ENCODE assay signal across 10 mouse cellular contexts in the genomic region with DNA sequence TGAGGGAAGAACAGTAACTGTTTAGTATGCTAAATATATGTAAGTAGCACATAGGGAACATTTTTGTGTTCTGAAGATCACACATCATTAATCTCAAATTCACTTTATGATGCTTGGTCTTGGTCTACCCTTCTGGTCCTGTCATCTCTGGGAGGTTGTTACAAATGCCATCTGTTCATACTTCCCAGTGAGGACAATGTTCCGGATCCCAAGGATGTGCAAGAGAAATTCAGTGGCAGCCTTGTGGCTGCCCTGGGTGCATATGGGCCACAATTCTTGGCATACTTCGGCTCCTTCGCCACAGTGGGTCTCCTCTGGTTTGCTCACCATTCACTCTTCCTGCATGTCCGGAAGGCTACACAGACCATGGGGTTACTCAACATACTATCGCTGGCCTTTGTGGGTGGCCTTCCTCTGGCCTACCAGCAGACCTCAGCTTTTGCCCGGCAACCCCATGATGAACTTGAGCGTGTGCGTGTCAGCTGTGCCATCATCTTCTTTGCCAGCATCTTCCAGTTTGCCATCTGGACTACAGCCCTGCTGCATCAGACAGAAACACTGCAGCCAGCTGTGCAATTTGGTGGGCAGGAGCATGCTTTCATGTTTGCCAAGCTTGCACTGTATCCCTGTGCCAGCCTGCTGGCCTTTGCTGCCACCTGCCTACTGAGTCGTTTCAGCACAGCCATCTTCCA. TPM values are rescaled to one million over a fixed set of nuclear protein-coding genes. Genes with fewer than 3 reads are reported as not detected.
DNase-seq lines count a peak whose midpoint lies in the region; ATAC-seq and TF ChIP-seq lines count a peak whose summit lies in the region.
"Had no signal": no experiment of that assay in that cellular context is flagged by ENCODE, and none has a peak within 500 bp of the region (broad histone marks: within the 10 kb centered on the region; RNA-seq: fewer than 3 reads in every experiment).

No protein-coding gene starts in this region.

- H3K4me2 ChIP-seq in forebrain, postnatal 0 days (ENCODE audit: low read depth) = no peak overlapping the region
- H3K4me2 ChIP-seq in forebrain, embryonic 13.5 days = no peak overlapping the region
- no peak overlapping the region for H3K4me2 ChIP-seq in kidney, embryonic 14.5 days (replicated peaks; ENCODE audit: low read depth, low read length)
- H3K4me2 ChIP-seq in neural tube, embryonic 14.5 days (ENCODE audit: low read depth, low read length) = no peak overlapping the region
- H3K4me2 ChIP-seq: heart, embryonic 15.5 days had no signal

- TF ChIP-seq POLR2A in kidney, adult 2 months (IDR thresholded peaks at IDR 0.05; ENCODE audit: low read depth, low read length) = no peak

- no peak overlapping the region for H3K27ac ChIP-seq in forebrain, postnatal 0 days (ENCODE audit: low read depth, low read length)
- H3K27ac ChIP-seq in forebrain, embryonic 13.5 days = no peak overlapping the region
- no peak overlapping the region for H3K27ac ChIP-seq in kidney, adult 2 months (ENCODE audit: insufficient read depth, low read depth, low read length)
- H3K27ac ChIP-seq in kidney, embryonic 14.5 days (ENCODE audit: low read depth, low read length) = no peak overlapping the region
- peak overlapping the region; percentile 10; the same call in 1 of the 2 replicates for H3K27ac ChIP-seq in neural tube, embryonic 14.5 days (ENCODE audit: low read depth, low read length)
- H3K27ac ChIP-seq: heart, embryonic 15.5 days had no signal

- 81% methylated on average over 9 of the region's 9 CpGs for WGBS in forebrain, postnatal 0 days
- WGBS in forebrain, embryonic 13.5 days = 88% methylated on average over 9 of the region's 9 CpGs
- 84% methylated on average over 9 of the region's 9 CpGs for WGBS in kidney, adult 2 months
- 92% methylated on average over 9 of the region's 9 CpGs for WGBS in kidney, embryonic 14.5 days
- 88% methylated on average over 9 of the region's 9 CpGs for WGBS in neural tube, embryonic 14.5 days

- H3K27me3 ChIP-seq in forebrain, postnatal 0 days (ENCODE audit: insufficient read depth, low read length) = no peaks in the 10 kb centered on the region
- no peaks in the 10 kb centered on the region for H3K27me3 ChIP-seq in forebrain, embryonic 13.5 days
- no peaks in the 10 kb centered on the region for H3K27me3 ChIP-seq in kidney, adult 2 months (replicated peaks; ENCODE audit: control insufficient read depth, insufficient read depth, low read length)
- no peaks in the 10 kb centered on the region for H3K27me3 ChIP-seq in kidney, embryonic 14.5 days (ENCODE audit: control insufficient read depth, insufficient read depth, low read length)
- no peaks in the 10 kb centered on the region for H3K27me3 ChIP-seq in neural tube, embryonic 14.5 days (ENCODE audit: control insufficient read depth, insufficient read depth, low read length)
- H3K27me3 ChIP-seq: heart, embryonic 15.5 days had no signal

- no peaks in the 10 kb centered on the region for H3K4me1 ChIP-seq in forebrain, postnatal 0 days (ENCODE audit: insufficient read depth)
- H3K4me1 ChIP-seq in forebrain, embryonic 13.5 days = no peaks in the 10 kb centered on the region
- H3K4me1 ChIP-seq in kidney, adult 2 months (ENCODE audit: control insufficient read depth, insufficient read depth, low read length) = no peaks in the 10 kb centered on the region
- H3K4me1 ChIP-seq in kidney, embryonic 14.5 days (ENCODE audit: control insufficient read depth, insufficient read depth, low read length) = no peaks in the 10 kb centered on the region
- no peaks in the 10 kb centered on the region for H3K4me1 ChIP-seq in neural tube, embryonic 14.5 days (ENCODE audit: control insufficient read depth, insufficient read depth, low read length)

- no peak overlapping the region for H3K4me3 ChIP-seq in forebrain, postnatal 0 days (ENCODE audit: low read depth, low read length)
- no peak overlapping the region for H3K4me3 ChIP-seq in forebrain, embryonic 13.5 days
- H3K4me3 ChIP-seq in kidney, adult 2 months (ENCODE audit: insufficient read depth, low read depth, low read length) = no peak overlapping the region
- H3K4me3 ChIP-seq in kidney, embryonic 14.5 days (ENCODE audit: low read length) = no peak overlapping the region
- no peak overlapping the region for H3K4me3 ChIP-seq in neural tube, embryonic 14.5 days (ENCODE audit: low read depth, low read length)
- H3K4me3 ChIP-seq: heart, embryonic 15.5 days had no signal

- ATAC-seq in forebrain, postnatal 0 days = peak; percentile 40
- ATAC-seq in forebrain, embryonic 13.5 days = no peak
- no peak for ATAC-seq in kidney, embryonic 14.5 days (ENCODE audit: low FRiP score, low TSS enrichment)
- 0 out of 2 replicates have a peak, but pooled peaks have one; percentile 16 for ATAC-seq in neural tube, embryonic 14.5 days (ENCODE audit: low read depth)

- TF ChIP-seq CTCF in forebrain, postnatal 0 days (IDR thresholded peaks at IDR 0.05; ENCODE audit: low read depth) = no peak
- TF ChIP-seq CTCF in kidney, adult 2 months (conservative IDR thresholded peaks at IDR 0.05; ENCODE audit: insufficient read depth, insufficient read length, low read depth, low read length) = peak; percentile 49

- H3K36me3 ChIP-seq in forebrain, postnatal 0 days (ENCODE audit: insufficient read depth) = peaks cover 52% of the 10 kb centered on the region
- H3K36me3 ChIP-seq in forebrain, embryonic 13.5 days (ENCODE audit: poor library complexity, severe bottlenecking) = peaks cover 83% of the 10 kb centered on the region
- no peaks in the 10 kb centered on the region for H3K36me3 ChIP-seq in kidney, adult 2 months (ENCODE audit: control insufficient read depth, insufficient read depth, low read length)
- H3K36me3 ChIP-seq in kidney, embryonic 14.5 days (ENCODE audit: control insufficient read depth, insufficient read depth, low read length) = peaks cover 53% of the 10 kb centered on the region
- H3K36me3 ChIP-seq in neural tube, embryonic 14.5 days (ENCODE audit: control insufficient read depth, insufficient read depth, low read length) = peaks cover 32% of the 10 kb centered on the region; the same call in 1 of the 2 replicates

- no peak overlapping the region for H3K9ac ChIP-seq in forebrain, postnatal 0 days
- no peak overlapping the region for H3K9ac ChIP-seq in forebrain, embryonic 13.5 days
- no peak overlapping the region for H3K9ac ChIP-seq in kidney, embryonic 14.5 days (ENCODE audit: low read depth, low read length)
- no peak overlapping the region for H3K9ac ChIP-seq in neural tube, embryonic 14.5 days (replicated peaks; ENCODE audit: low read depth, low read length)
- H3K9ac ChIP-seq: heart, embryonic 15.5 days had no signal

- DNase-seq in forebrain, postnatal 0 days = peak; percentile 27
- no peak for DNase-seq in kidney, adult 2 months
- no peak for DNase-seq in neural tube, embryonic 10.5 days (ENCODE audit: extremely low spot score, low spot score)
- peak; percentile 48 for DNase-seq in skeletal muscle tissue, adult 2 months (ENCODE audit: low read depth, low spot score)
- no peak for DNase-seq in natural killer cell, adult 2 months (ENCODE audit: low spot score in 2 of 2)
- DNase-seq: kidney, adult 9 months had no signal

- H3K9me3 ChIP-seq in forebrain, postnatal 0 days (ENCODE audit: low read length) = no peaks in the 10 kb centered on the region
- H3K9me3 ChIP-seq in forebrain, embryonic 13.5 days (replicated peaks) = no peaks in the 10 kb centered on the region
- H3K9me3 ChIP-seq in kidney, embryonic 14.5 days (ENCODE audit: control insufficient read depth, low read length) = no peaks in the 10 kb centered on the region
- no peaks in the 10 kb centered on the region for H3K9me3 ChIP-seq in neural tube, embryonic 14.5 days (ENCODE audit: control insufficient read depth, low read length)
- H3K9me3 ChIP-seq: heart, embryonic 15.5 days had no signal

RNA-seq across cellular contexts. Expression of a gene that starts 14.3 kb away (rescaled TPM):
- 5.7 and 8.7 TPM in 2 replicates for total RNA-seq in forebrain, postnatal 0 days (2014; rRNA removed)
- 4.3 and 6.3 TPM in 2 replicates for polyA plus RNA-seq in forebrain, postnatal 0 days (2015; fragmentation: Nextera tagmentation; extraction: Ambion mirVana)
- polyA plus RNA-seq in forebrain, embryonic 13.5 days (2015; fragmentation: Nextera tagmentation; extraction: Ambion mirVana) = 7.7 and 7.9 TPM in 2 replicates
- polyA plus RNA-seq in kidney, adult 2 months (2012; rRNA removed) = 9.1 and 12.7 TPM in 2 replicates
- 11.0 and 11.3 TPM in 2 replicates for polyA plus RNA-seq in kidney, embryonic 14.5 days (2014; fragmentation: Nextera tagmentation; extraction: Ambion mirVana)
- polyA plus RNA-seq in neural tube, embryonic 14.5 days (2014; fragmentation: Nextera tagmentation; extraction: Ambion mirVana) = 11.7 and 12.2 TPM in 2 replicates

RNA-seq across cellular contexts. Expression of a gene that starts 16.2 kb away (rescaled TPM):
- 17.5 and 27.2 TPM in 2 replicates for total RNA-seq in forebrain, postnatal 0 days (2014; rRNA removed)
- polyA plus RNA-seq in forebrain, postnatal 0 days (2015; fragmentation: Nextera tagmentation; extraction: Ambion mirVana) = 32.2 and 34.8 TPM in 2 replicates
- polyA plus RNA-seq in forebrain, embryonic 13.5 days (2015; fragmentation: Nextera tagmentation; extraction: Ambion mirVana) = 19.9 and 20.0 TPM in 2 replicates
- 67.1 and 76.4 TPM in 2 replicates for polyA plus RNA-seq in kidney, adult 2 months (2012; rRNA removed)
- 23.0 and 29.0 TPM in 2 replicates for polyA plus RNA-seq in kidney, embryonic 14.5 days (2014; fragmentation: Nextera tagmentation; extraction: Ambion mirVana)
- 29.4 and 30.8 TPM in 2 replicates for polyA plus RNA-seq in neural tube, embryonic 14.5 days (2014; fragmentation: Nextera tagmentation; extraction: Ambion mirVana)

RNA-seq across cellular contexts. Expression of a gene that starts 16.2 kb away (rescaled TPM):
- 77.6 and 79.1 TPM in 2 replicates for total RNA-seq in forebrain, postnatal 0 days (2014; rRNA removed)
- 44.6 and 48.6 TPM in 2 replicates for polyA plus RNA-seq in forebrain, postnatal 0 days (2015; fragmentation: Nextera tagmentation; extraction: Ambion mirVana)
- 45.3 and 50.5 TPM in 2 replicates for polyA plus RNA-seq in forebrain, embryonic 13.5 days (2015; fragmentation: Nextera tagmentation; extraction: Ambion mirVana)
- polyA plus RNA-seq in kidney, adult 2 months (2012; rRNA removed) = 80.5 and 89.0 TPM in 2 replicates
- polyA plus RNA-seq in kidney, embryonic 14.5 days (2014; fragmentation: Nextera tagmentation; extraction: Ambion mirVana) = 30.4 and 48.8 TPM in 2 replicates
- polyA plus RNA-seq in neural tube, embryonic 14.5 days (2014; fragmentation: Nextera tagmentation; extraction: Ambion mirVana) = 42.4 and 49.9 TPM in 2 replicates

RNA-seq across cellular contexts. Expression of a gene that starts 23.7 kb away (rescaled TPM):
- 54.5 and 59.5 TPM in 2 replicates for total RNA-seq in forebrain, postnatal 0 days (2014; rRNA removed)
- polyA plus RNA-seq in forebrain, postnatal 0 days (2015; fragmentation: Nextera tagmentation; extraction: Ambion mirVana) = 8.6 and 11.6 TPM in 2 replicates
- 13.7 and 19.0 TPM in 2 replicates for polyA plus RNA-seq in forebrain, embryonic 13.5 days (2015; fragmentation: Nextera tagmentation; extraction: Ambion mirVana)
- polyA plus RNA-seq in kidney, adult 2 months (2012; rRNA removed) = 27.9 and 34.8 TPM in 2 replicates
- 5.0 and 9.1 TPM in 2 replicates for polyA plus RNA-seq in kidney, embryonic 14.5 days (2014; fragmentation: Nextera tagmentation; extraction: Ambion mirVana)
- polyA plus RNA-seq in neural tube, embryonic 14.5 days (2014; fragmentation: Nextera tagmentation; extraction: Ambion mirVana) = 25.5 and 28.7 TPM in 2 replicates

RNA-seq across cellular contexts. Expression of a gene that starts 29.6 kb away (rescaled TPM):
- 4.4 and 6.9 TPM in 2 replicates for total RNA-seq in forebrain, postnatal 0 days (2014; rRNA removed)
- 2.6 and 3.9 TPM in 2 replicates for polyA plus RNA-seq in forebrain, postnatal 0 days (2015; fragmentation: Nextera tagmentation; extraction: Ambion mirVana)
- polyA plus RNA-seq in forebrain, embryonic 13.5 days (2015; fragmentation: Nextera tagmentation; extraction: Ambion mirVana) = 1.5 and 1.6 TPM in 2 replicates
- polyA plus RNA-seq in kidney, adult 2 months (2012; rRNA removed) = 257 and 309 TPM in 2 replicates
- 0.80 and 1.5 TPM in 2 replicates for polyA plus RNA-seq in kidney, embryonic 14.5 days (2014; fragmentation: Nextera tagmentation; extraction: Ambion mirVana)
- polyA plus RNA-seq in neural tube, embryonic 14.5 days (2014; fragmentation: Nextera tagmentation; extraction: Ambion mirVana) = 2.6 and 3.3 TPM in 2 replicates

Comparison
In these comparisons a context has a peak if more than half of its experiments do, and no peak if none do; other contexts are left out.
1. ATAC-seq: peak in forebrain, postnatal 0 days (single experiment) and neural tube, embryonic 14.5 days (single experiment); none in forebrain, embryonic 13.5 days (single experiment) and kidney, embryonic 14.5 days (single experiment).
2. DNase-seq: peak in forebrain, postnatal 0 days (single experiment) and skeletal muscle tissue, adult 2 months (single experiment); none in kidney, adult 2 months (single experiment), neural tube, embryonic 10.5 days (single experiment) and natural killer cell, adult 2 months (0 of 2).